Mouse (Mus musculus) kidney, adult 2 months (tissue): ENCODE measurements around the gene Sctr. TPM values are rescaled to one million over a fixed set of nuclear protein-coding genes. Genes with fewer than 3 reads are reported as not detected.
"Not testable (repeated sequence)": the region's sequence is repeated elsewhere in the genome, so short reads cannot be mapped to it uniquely, and the experiment has no call there.

Experiments
- DNase-seq: peaks from one replicate; pipeline ENCODE4 v3.0.0; 2021
- H3K27ac ChIP-seq: fragments of 200-500 bp; 2 replicates; pipeline ENCODE4 v1.5.1; 2012; ENCODE audit warnings: low read depth, low read length, control low read depth, inconsistent platforms; ENCODE audit not compliant: insufficient read depth
- H3K27me3 ChIP-seq: fragments of 200-500 bp; replicated peaks from 2 replicates; pipeline ENCODE4 v1.6.1; 2012; ENCODE audit warnings: mild to moderate bottlenecking, moderate library complexity, low read length, inconsistent platforms; ENCODE audit not compliant: control insufficient read depth, insufficient read depth
- H3K36me3 ChIP-seq: fragments of 200-500 bp; 2 replicates; pipeline ENCODE4 v1.6.1; 2012; ENCODE audit warnings: mild to moderate bottlenecking, moderate library complexity, low read length, inconsistent platforms; ENCODE audit not compliant: control insufficient read depth, insufficient read depth
- H3K4me1 ChIP-seq: fragments of 200-500 bp; 2 replicates; pipeline ENCODE4 v1.6.1; 2011; ENCODE audit warnings: low read length; ENCODE audit not compliant: control insufficient read depth, insufficient read depth
- H3K4me3 ChIP-seq: fragments of 200-500 bp; 2 replicates; pipeline ENCODE4 v1.5.1; 2011; ENCODE audit warnings: mild to moderate bottlenecking, low read depth, low read length, control low read depth; ENCODE audit not compliant: insufficient read depth
- CTCF ChIP-seq: fragments of 200-500 bp; conservative IDR thresholded peaks from 2 replicates; pipeline ENCODE4 v1.5.1; 2011; ENCODE audit warnings: low read depth, mild to moderate bottlenecking, control low read depth, low read length, moderate library complexity, mixed read lengths; ENCODE audit not compliant: insufficient read depth, insufficient read length
- POLR2A ChIP-seq: fragments of 200-500 bp; IDR thresholded peaks from one replicate; pipeline ENCODE4 v1.6.1; 2011; ENCODE audit warnings: low read depth, low read length, control low read depth
- WGBS: fragments of 180-500 bp; shearing (Covaris S2); methylation state at CpG from one replicate; pipeline ENCODE4 v1.1.7; 2018; 5-methylcytosine and 5-hydroxymethylcytosine counted together
- polyA plus RNA-seq: library from polyadenylated mRNA; depleted of rRNA; stranded (reverse); fragments of >200 nt; gene quantifications from 2 replicates; pipeline ENCODE4 v1.2.3, GENCODE M21; 2012

Sctr gene
- polyA plus RNA-seq, 1 experiment, result 1.4 TPM

GRCm38 (mm10) chr1:120089180-120089579 lies 82.5 kb downstream of the Sctr start:
- DNase-seq, result no peak
- Histone ChIP-seq H3K4me3 (no peak overlapping the region), H3K4me1 (no peaks in the 10 kb centered on the region), H3K27me3 (no peaks in the 10 kb centered on the region), H3K27ac (no peak overlapping the region), H3K36me3 (no peaks in the 10 kb centered on the region)
- 58% methylated on average over 5 of the region's 5 CpGs for WGBS
- no peak for TF ChIP-seq CTCF
- TF ChIP-seq POLR2A, result no peak

- TF ChIP-seq CTCF (no peak), POLR2A (no peak)
- Histone ChIP-seq H3K27ac (no peak overlapping the region), H3K27me3 (no peaks in the 10 kb centered on the region), H3K4me1 (no peaks in the 10 kb centered on the region), H3K4me3 (no peak overlapping the region), H3K36me3 (no peaks in the 10 kb centered on the region)
- WGBS, result 88% methylated on average over 8 of the region's 8 CpGs
- DNase-seq, result no peak
These were observed 84.3 kb downstream of the Sctr start for GRCm38 (mm10) chr1:120090880-120091570.

- peak; percentile 97 for TF ChIP-seq CTCF
- not testable (repeated sequence) for H3K36me3 ChIP-seq, H3K4me3 ChIP-seq, H3K27ac ChIP-seq, H3K4me1 ChIP-seq, H3K27me3 ChIP-seq
- 46% methylated on average over 12 of the region's 14 CpGs for WGBS
- DNase-seq, result peak; percentile 92
These were observed 86.9 kb downstream of the Sctr start for GRCm38 (mm10) chr1:120093482-120094134.

GRCm38 (mm10) chr1:120094920-120095319 lies 88.2 kb downstream of the Sctr start:
- Histone ChIP-seq H3K4me1 (no peaks in the 10 kb centered on the region), H3K27me3 (no peaks in the 10 kb centered on the region), H3K36me3 (no peaks in the 10 kb centered on the region), H3K27ac (no peak overlapping the region), H3K4me3 (no peak overlapping the region)
- 81% methylated on average over 3 of the region's 3 CpGs for WGBS
- TF ChIP-seq POLR2A, result no peak
- TF ChIP-seq CTCF, result no peak
- DNase-seq, result no peak

- DNase-seq, result peak; percentile 86
- Histone ChIP-seq H3K27ac (no peak overlapping the region), H3K4me3 (no peak overlapping the region), H3K4me1 (peaks cover 4% of the 10 kb centered on the region; the same call in 1 of the 2 replicates), H3K27me3 (no peaks in the 10 kb centered on the region), H3K36me3 (no peaks in the 10 kb centered on the region)
- 9% methylated on average over 7 of the region's 7 CpGs for WGBS
- TF ChIP-seq CTCF, result peak; percentile 82
- no peak for TF ChIP-seq POLR2A
These were observed 91.6 kb downstream of the Sctr start for GRCm38 (mm10) chr1:120098327-120098726.

- 37% methylated on average over 6 of the region's 6 CpGs for WGBS
- Histone ChIP-seq H3K4me1 (peaks cover 4% of the 10 kb centered on the region; the same call in 1 of the 2 replicates), H3K4me3 (no peak overlapping the region), H3K27ac (no peak overlapping the region), H3K27me3 (no peaks in the 10 kb centered on the region), H3K36me3 (no peaks in the 10 kb centered on the region)
- DNase-seq, result peak; percentile 49
- TF ChIP-seq POLR2A (no peak), CTCF (no peak)
These were observed 92.8 kb downstream of the Sctr start for GRCm38 (mm10) chr1:120099483-120099882.

- DNase-seq, result peak; percentile 43
- Histone ChIP-seq H3K36me3 (no peaks in the 10 kb centered on the region), H3K4me1 (peaks cover 8% of the 10 kb centered on the region; the same call in 1 of the 2 replicates), H3K27ac (no peak overlapping the region), H3K4me3 (no peak overlapping the region), H3K27me3 (no peaks in the 10 kb centered on the region)
- 74% methylated on average over 8 of the region's 8 CpGs for WGBS
- no peak for TF ChIP-seq POLR2A
- TF ChIP-seq CTCF, result no peak
These were observed 93.9 kb downstream of the Sctr start for GRCm38 (mm10) chr1:120100456-120101226.
